Mouse (Mus musculus): ENCODE results near the gene Rere.
"Not testable (repeated sequence)": the region's sequence is repeated elsewhere in the genome, so short reads cannot be mapped to it uniquely, and the experiment has no call there.

Gene Rere

DNA sequence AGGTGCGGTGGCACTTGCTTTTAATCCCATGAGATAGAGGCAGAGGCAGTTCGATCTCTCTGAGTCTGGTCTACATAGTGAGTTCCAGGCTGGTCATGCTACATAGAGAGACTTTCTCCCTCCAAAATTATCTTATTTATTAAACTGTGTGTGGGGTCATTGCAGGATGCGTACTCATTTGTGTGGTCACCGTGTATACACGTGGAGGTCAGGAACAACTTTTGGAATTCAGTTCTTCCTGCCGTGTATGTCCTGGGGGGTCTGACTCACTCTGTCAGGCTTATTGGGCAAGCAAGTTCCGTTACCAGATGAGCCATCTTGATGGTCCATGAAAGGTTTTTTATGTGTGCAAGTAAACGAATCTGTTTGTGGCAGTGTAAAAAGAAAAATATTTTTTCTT is 5.5 kb downstream of the Rere start:
- DNase-seq: no peak

DNA sequence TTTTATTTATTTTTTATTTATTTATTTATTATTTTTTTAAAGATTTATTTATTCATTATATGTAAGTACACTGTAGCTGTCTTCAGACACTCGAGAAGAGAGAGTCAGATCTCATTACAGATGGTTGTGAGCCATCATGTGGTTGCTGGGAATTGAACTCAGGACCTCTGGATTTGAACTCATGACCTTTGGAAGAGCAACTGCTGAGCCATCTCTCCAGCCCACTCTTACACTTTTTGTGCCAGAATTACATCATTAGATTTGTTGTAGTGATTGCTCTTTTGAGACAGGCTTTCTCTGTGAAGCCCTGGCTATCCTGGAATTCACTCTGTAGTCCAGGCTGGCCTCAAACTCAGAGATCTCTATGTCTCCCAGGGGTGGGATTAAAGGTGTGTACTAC is 6.0 kb downstream of the Rere start:
- DNase-seq: not testable (repeated sequence)

DNA sequence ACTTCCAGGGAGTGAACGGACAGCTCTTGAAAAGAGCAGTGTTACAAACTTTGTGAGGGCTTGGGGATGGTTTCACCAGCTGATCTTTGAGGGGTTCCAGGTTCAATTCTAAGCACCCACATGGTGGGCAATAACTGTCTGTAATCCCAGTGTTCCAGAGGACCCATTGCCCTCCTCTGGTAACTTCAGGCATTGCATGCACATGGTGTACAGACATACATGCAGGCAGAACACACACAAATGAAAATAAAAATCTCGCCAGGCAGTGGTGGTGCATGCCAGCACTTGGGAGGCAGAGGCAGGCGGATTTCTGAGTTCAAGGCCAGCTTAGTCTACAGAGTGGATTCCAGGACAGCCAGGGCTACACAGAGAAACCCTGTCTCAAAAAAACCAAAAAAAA is 10.5 kb downstream of the Rere start:
- DNase-seq: no peak

DNA sequence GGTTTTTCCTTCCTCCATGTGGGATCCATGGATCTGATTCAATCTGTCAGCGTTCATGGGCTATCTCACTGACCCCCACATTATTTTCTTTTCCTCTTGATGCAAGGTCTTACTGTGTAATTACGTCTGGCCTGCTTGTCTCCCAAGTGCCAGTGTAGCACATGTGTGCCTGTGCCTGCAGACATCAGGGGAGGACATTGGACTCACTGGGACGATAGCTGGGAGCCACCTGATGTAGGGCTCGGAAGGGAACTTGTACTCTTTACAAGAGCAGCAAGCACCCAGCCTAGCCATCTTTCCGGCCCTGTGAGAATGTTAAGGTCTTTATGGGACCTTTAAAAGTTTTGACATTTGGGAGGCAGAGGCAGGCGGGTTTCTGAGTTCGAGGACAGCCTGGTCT is 13.4 kb downstream of the Rere start:
- DNase-seq: no peak

DNA sequence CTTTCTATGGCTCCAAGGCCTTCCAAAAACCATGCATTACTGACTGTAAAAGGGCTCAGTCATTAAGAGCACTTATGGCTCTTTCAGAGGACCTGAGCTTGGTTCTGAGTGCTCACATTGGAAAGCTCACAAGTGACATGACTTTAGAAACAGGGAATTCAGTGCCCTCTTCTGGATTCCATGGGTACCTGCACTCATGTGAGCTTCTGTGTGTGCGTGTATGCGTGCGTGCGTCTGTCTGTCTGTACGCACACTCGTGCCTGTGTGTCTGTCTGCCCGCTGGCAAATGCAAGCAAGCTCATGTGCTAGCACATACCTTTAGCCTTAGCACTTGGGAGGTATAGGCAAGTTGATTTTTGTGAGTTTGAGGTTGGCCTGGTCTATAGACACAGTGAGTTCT is 14.5 kb downstream of the Rere start:
- DNase-seq: no peak

DNA sequence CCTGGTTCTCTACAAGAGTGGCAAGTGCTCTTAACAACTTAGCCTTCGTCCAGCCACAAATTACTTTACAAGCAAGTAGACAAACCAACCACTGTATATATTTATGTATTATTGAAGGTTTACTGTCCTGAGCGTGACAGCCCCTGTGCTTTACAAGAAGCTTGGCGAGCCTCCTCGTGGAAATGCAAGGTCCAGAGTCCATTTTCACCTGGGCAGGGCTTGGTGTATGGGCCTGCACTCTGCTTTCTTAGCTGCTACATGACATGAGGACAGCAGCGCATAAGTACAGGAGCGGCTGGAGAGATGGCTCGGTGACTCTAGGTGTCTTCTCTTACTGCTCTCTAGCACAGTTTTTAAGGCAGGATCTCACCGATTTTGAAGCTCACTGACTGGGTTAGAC is 21.3 kb downstream of the Rere start:
- DNase-seq: peak; percentile 48

DNA sequence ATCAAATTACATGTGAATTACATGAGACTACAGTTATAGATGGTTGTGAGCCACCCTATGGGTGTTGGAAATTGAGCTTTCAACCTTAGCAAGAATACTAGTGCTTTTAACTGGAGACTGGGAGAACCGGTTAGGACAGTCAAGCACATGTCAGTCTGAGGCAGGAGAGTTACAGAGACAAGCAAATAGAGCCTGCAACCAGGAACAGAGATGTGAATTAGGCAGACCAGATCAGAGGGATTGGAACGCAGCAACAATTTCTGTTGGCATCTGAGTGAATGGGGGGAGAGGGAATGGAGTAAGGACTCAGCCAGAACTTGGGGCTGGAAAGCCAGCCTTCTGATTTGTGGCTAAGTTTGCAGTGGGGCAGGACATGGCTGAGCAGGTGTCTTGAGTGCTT is 25.3 kb downstream of the Rere start:
- DNase-seq: no peak

DNA sequence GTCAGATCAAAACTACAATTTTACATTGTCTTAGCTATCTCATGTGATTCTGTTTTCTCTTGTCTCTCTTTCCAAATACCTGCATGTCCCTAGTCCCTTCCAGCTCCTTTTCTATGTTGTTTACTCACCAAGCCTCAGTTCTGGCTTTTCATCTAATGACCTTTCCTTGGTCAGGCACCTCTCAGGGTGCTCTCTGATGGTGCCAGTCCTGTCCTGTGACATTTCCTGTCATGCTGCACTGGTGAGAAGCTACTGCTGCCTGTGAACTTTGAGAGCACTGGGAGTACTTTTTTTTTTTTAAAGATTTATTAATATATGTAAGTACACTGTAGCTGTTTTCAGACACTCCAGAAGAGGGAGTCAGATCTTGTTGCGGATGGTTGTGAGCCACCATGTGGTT is 25.8 kb downstream of the Rere start:
- DNase-seq: no peak

DNA sequence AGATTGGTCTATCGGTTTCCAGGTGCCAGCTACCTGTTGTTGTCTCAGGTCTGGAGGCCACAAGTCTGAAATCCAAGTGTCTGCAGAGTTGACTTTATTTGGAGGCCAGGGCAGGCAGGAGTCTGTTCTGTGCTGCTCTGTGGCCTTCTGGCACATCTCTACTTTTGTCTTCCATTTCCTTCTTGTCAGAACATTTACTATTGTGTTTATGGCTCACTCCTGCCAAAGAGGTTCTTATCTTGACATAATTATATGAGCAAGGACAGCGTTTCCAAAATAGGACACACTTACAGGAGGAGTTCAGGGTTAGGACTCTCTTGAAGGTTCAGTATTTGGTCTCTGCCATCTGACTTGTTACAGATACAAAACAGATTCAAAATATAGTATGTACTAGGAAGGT is 30.0 kb downstream of the Rere start:
- DNase-seq: no peak

DNA sequence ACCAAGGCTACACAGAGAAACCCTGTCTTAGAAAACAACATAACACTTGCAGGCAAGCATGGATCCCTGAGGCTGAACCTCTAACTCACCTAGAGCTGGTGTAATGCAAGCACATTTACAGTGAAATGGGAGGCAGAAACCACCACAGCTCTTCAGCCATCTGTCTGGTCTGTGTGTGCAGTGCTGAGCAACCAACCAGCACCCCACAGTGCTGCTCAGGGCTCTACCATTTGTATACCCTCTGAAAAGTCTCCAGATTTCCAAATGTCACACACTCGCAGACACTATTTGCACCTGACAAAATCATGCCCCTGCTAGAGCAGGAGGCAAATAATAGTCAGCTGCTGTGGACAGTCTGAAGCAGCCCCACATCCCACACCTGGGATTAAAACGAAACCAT is 31.2 kb downstream of the Rere start:
- no peak for DNase-seq

DNA sequence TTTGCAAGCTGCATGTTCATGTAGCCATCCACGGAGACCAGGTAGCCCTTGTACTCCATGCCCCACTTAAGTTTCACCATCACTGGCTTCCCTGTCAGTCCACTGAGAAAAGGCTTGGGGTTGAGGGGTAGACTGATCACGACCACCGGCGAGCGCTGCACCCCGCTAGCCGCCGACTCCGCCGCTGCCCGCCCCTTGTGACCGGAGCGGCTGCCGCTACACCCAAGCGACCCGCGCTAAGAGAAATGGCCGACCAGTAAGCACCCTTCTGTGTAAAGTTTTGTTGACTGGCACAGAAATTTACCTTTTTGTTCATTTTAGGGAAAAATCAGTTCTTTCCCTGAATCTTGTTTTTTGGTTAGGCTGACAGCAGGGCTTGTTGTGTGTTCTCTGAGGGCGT is 33.9 kb downstream of the Rere start:
- no peak for DNase-seq

DNA sequence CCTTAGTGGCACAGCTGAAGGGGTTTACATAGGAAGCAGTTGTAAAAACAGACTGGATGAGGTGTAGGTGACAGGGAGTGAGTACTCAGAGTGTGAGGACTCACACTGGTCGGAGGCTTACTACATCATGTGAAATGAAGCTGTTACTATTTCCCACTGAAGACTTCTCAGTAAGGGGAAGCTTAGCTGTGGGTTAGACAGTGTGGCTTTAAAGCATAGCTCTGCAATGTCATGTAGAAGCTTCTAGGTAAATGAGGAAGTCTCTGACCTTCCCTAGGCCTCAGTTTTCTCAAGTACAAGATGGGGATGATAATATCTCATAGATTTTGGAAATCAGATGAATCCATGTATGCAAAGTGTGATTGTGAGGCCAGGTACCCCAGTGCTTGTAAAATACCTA is 35.1 kb downstream of the Rere start:
- no peak for DNase-seq

DNA sequence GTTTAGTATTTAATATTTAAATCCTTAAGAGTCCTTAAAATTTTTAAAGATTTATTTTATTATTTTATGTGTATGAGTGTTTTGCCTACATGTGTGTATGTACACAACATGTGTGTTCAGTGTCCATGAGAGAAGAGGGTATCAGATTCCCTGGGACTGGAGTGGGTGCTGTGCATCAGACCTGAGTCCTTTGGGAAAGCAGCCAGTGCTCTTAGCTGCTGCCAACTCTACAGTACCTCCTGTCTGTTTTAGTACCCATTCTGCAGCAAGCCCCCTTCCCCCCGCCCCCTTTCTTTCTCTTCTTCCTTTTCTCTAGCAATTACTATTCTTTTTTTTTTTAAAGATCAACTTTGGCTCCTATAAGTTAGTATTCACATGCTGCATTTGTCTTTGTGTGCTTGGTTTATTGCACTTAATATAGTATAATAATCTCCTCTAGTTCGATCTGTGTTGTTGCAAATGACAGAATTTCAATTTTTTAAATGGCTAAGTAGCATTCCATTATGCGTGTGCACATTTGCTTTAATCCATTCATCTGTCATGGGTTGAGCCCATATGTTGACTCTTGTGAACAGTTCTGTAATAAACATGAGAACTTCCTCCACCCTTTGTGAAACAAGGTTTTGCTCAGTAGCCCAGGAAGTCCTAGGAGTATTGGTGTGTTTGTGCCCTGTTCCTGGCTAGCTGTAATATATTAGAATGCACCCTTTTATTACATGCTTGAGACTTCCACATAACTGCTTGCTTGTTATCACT is 43.8 kb downstream of the Rere start:
- no peak for DNase-seq

DNA sequence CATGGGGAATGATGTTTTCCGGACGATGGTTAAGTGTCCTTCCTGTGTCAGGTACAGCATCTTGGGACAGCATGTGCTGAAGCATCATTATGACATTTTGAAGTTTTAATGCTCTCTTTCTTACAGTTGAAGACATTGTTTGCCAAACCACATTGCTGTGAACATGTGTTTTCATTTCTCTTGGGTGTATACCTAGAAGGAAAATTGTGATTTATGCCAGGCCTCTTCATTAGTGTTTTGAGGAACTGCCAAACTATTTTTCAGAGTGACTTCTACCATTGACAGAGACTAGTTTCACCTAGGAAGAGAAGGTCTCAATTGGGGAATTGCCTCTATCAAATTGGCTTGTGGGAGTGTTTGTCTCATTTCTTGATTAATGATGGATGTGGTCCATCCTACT is 44.6 kb downstream of the Rere start:
- no peak for DNase-seq

DNA sequence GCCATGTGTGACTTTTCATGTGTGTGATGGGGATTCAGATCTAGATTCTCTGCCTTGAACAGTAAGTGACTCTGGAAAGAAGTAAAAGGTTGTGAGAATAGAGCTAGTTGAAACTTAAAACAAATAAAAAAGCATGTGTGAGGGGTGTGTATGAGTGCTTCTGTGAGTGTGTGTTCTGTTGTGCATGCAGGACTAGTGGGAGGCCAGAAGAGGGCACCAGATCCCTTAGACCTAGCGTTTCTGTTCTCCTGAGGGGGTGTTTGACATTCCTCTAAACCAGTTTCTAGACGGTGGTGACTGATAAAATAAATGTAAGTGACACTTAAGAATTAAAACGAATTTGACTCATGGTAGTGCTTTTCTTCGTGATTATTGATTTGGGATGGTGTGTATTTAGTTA is 46.0 kb downstream of the Rere start:
- DNase-seq: no peak

DNA sequence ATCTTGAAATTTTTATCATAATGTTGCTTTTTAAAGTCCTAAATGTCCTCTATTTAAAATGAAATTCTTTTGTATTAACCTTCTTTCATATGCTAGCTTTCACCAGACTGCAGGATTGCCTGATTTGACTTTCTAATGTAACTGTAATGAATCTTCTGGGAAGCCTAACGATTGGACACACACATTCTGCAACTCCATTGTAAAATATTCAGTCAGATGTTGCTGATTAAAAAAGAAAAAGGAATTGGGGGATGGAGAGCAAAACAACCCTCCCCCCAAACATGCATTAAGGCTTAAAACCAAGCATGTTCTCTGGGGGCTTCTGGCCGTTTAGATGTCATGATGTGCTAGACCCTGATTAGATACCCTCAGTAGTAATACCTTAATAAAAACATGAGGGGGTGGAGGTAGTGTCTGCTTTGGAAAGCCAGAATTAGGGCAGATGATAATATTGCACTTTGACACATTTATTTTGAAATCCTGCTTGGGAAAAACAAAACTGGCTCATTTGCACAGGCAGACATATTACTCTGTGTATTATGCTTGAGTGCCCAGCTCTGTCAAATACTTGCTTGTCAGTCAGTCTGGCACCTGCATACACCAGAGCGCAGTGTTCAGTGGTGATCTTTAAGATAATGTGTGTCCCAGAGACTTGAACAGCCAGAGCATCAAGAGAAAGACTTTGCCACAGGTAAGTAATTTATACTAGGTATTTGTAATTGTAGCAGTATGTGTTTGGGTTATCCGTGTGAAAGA is 52.7 kb downstream of the Rere start:
- no peak for DNase-seq

DNA sequence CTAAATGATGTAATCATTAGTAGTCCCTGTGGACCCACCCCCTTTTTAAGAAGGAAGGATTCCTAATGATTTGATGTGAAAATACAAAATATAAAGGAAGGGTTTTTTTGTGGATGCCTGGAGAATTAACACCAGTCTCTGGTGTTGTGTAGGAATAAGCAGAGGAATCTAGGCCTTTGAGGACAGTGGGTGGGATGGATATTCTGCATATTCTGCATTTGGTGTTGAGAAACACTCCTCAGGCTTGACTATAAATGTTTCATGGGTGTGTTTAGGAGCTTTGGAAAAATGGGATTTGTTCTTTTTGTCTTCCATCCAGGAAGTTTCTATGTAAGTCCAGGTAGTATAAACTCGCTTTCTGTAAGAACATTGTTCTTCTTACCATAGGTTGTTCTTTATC is 55.8 kb downstream of the Rere start:
- no peak for DNase-seq

DNA sequence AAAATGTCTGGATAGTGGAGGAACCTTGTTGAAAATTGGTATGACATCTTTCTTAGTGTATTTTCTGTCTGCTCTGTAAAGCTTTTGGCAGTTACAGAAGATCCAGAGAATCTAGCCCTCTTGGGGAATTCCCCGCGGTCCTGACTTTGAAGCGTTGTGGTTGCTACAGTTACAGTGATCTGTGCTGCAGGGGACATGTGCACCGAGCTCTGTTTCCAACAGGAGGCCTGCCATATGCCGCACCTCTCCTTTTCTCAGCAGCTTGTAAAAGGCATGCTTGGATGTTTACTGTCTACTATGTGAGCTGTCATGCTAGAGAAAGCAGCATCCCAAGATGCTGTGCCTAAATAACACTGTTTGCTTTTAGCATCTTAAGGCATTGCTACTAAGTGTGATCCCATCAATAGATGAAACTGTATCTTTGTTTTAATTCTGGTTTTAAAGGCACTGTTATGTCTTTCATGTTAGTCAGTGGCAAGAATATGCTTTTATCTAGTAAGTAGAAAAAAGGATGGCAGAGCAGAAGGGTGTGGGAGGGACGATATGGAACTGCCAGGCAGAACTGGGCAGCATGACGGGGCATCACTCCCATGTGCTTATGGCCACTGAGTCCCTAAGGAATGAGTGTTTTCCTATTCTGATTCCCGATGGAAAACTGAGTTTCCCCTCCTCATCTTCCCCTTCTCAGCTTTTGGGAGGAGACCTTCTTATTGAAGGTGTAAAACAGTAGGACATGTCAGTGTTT is 57.6 kb downstream of the Rere start:
- no peak for DNase-seq

DNA sequence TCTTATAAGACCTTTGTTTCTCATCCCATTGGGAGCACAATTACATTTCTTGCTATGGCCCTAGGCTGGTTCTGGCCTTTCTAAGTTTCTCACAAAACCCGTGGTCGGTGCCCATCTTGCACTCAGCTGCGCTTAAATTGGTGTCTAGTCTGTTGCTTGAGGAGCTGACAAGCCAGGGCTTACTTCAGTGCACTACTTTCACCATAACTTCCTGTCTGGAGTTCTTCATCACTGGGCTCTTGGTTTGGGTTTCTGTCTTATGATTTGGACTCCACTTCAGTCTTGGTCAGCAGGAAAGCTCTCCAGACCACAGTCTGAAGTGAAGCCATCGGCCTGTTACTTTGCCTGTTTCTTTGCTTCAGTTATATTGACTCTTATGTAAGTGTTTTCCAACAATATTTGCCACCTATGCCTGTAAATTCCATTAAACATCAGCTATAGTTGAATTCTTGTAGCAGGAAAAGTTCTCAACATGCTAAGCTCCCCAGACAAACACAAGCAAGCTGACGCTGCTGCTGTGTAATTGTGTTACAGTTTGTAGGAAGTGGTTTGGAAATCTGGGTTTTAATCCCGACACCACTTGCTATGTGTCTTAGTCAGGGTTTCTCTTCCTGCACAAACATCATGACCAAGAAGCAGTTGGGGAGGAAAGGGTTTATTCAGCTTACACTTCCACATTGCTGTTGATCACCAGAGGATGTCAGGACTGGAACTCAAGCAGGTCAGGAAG is 59.5 kb downstream of the Rere start:
- no peak for DNase-seq

DNA sequence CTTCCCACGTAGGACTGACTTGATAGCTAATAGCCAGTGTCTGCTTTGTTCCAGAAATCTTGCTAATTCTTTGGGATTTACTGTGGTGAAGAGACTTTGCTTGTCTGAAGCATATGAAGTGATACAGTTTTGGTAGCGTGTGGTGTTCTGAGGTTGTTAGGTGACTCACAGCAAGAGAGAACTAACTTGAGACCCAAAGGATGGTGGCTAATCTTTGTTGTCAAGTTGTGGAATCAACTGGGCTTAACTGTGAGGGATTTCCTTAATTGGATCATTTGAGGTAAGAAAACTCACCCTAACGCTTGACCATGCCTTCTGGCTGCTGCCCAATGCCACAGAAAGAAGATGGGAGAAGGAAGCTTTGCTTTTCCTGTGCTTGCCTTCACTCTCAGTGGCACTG is 63.1 kb downstream of the Rere start:
- DNase-seq: no peak

DNA sequence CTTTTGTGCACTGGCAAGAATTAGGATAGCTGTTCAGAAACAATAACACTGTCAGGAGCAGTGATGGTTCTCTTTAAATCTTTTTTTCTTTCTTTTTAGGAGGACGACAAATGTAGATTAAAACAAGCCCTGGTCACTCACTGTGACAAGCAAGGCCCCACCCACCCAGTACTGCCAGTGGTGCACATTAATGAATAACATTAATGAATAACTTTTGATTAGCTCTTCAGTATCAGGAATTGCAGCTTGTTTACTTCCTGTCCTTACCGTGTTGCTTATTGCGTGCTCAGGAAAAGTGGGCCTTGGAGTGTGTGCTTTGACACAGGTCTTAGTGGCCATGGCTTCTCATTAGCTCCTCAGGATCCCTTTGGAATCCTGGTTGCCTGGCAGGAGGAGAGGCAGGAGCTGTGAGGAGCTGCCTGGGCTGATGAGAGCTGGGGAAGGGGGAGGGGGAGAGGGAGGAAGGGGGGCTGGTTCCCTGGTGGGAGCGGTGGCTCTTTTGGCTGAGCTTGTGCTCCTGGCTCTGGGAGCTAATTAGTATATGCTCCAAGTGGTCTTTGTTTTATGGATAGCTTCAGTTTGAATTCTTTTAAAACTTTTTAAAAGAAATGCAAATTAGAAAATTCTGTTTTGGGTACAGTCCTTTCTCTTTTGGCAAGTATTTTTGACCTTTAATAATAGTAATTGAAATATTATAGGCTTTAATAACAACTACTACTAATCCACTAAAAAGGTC is 65.4 kb downstream of the Rere start:
- DNase-seq: peak; percentile 45

DNA sequence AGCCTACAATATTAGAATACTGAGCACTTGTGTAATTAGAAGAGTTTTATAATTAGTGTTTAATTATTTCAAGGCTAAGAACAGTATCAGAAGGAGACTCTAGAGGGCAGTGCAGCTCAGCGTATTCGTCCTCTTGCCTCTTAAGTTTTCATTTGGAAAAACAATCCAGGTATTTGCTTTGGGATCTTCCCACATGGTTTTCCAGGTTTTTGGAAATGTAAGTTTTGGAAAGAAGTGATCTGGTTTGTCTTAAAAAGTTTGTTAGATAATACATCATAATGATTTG is 65.9 kb downstream of the Rere start:
- no peak for DNase-seq

DNA sequence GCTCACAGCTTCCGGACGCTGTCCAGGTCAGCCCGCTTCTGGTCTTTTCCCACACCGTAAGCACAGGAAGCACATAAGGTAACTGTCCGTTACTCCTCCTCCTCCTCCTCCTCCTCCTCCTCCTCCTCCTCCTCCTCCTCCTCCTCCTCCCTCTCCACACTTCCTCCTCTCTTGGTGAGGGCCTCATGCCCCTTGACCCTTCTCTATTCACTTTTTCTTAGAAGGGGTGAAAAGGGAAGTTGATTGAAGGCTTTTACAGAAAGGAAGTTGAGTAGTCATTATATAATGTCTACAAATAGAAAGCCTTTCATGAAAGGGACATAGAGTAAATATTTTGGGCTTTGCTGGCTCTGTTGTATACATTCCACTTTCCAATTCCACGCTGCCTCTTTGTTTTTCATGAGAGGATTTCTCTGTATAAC is 68.2 kb downstream of the Rere start:
- no peak for DNase-seq
